Mouse (Mus musculus) limb, embryonic 14.5 days (tissue): ENCODE measurements around the gene Ovca2. TPM values are rescaled to one million over a fixed set of nuclear protein-coding genes. Genes with fewer than 3 reads are reported as not detected.
A peak's percentile ranks its signal among the peaks of the same experiment; 100 is the strongest.

ENCODE experiments used
- ATAC-seq: fragments of 200-750 bp; cut with Nextera tagmentation; 2 replicates; pipeline ENCODE4 v1.8.0; 2017; ENCODE audit warnings: low read depth, moderate number of reproducible peaks, moderate TSS enrichment; ENCODE audit not compliant: low FRiP score
- DNase-seq: peaks from one replicate; pipeline ENCODE4 v3.0.0-alpha.2; 2015; ENCODE audit warnings: low spot score
- H3K27ac ChIP-seq: fragments of 300-500 bp; sonication (generic); replicated peaks from 2 replicates; pipeline ENCODE4 v1.5.1; 2014; ENCODE audit warnings: low read depth, mild to moderate bottlenecking, low read length, moderate library complexity, mixed read lengths
- H3K27me3 ChIP-seq: fragments of 300-500 bp; sonication (generic); 2 replicates; pipeline ENCODE4 v1.6.1; 2014; ENCODE audit warnings: low read length, mixed read lengths; ENCODE audit not compliant: control insufficient read depth, insufficient read depth
- H3K36me3 ChIP-seq: fragments of 300-500 bp; sonication (generic); 2 replicates; pipeline ENCODE4 v1.6.1; 2014; ENCODE audit warnings: mild to moderate bottlenecking, low read length, moderate library complexity, mixed read lengths; ENCODE audit not compliant: control insufficient read depth, insufficient read depth
- H3K4me1 ChIP-seq: fragments of 300-500 bp; sonication (generic); 2 replicates; pipeline ENCODE4 v1.6.1; 2014; ENCODE audit warnings: antibody characterized with exemption, low read length, mixed read lengths; ENCODE audit not compliant: control insufficient read depth, insufficient read depth
- H3K4me2 ChIP-seq: fragments of 300-500 bp; sonication (generic); replicated peaks from 2 replicates; pipeline ENCODE4 v1.6.1; 2014; ENCODE audit warnings: low read depth, mild to moderate bottlenecking, low read length, moderate library complexity; ENCODE audit not compliant: severe bottlenecking
- H3K4me3 ChIP-seq: fragments of 300-500 bp; sonication (generic); replicated peaks from 2 replicates; pipeline ENCODE4 v1.5.1; 2014; ENCODE audit warnings: low read length
- H3K9ac ChIP-seq: fragments of 300-500 bp; sonication (generic); 2 replicates; pipeline ENCODE4 v1.6.1; 2014; ENCODE audit warnings: mild to moderate bottlenecking, low read depth, low read length, moderate library complexity; ENCODE audit not compliant: severe bottlenecking
- H3K9me3 ChIP-seq: fragments of 300-500 bp; sonication (generic); 2 replicates; pipeline ENCODE4 v1.6.1; 2016; ENCODE audit warnings: low read length; ENCODE audit not compliant: control insufficient read depth
- POLR2A ChIP-seq: fragments of 200-500 bp; IDR thresholded peaks from 2 replicates; pipeline ENCODE4 v1.8.0; 2012; ENCODE audit warnings: inconsistent platforms, mild to moderate bottlenecking, moderate library complexity, borderline replicate concordance; ENCODE audit not compliant: insufficient read depth, insufficient read length; ENCODE audit errors: extremely low read depth
- WGBS: fragments of 180-500 bp; shearing (Covaris S2); extraction: QIAGEN DNeasy Blood & Tissue Kit; methylation state at CpG from one replicate; pipeline ENCODE4 v1.1.7; 2014; 5-methylcytosine and 5-hydroxymethylcytosine counted together
- polyA plus RNA-seq, 2 experiments: library from polyadenylated mRNA; depleted of rRNA in 1 of 2; stranded (reverse) in 1 of 2; unstranded in 1 of 2; fragments of >200 nt; fragmentation: Nextera tagmentation in 1 of 2; extraction: Ambion mirVana in 1 of 2; gene quantifications; 2 replicates each; pipeline versions ENCODE4 v1.2.1 to v1.2.3; 2012 to 2014

The Ovca2 gene
- polyA plus RNA-seq, 2 experiments = 22.5 to 30.3 TPM

- DNase-seq (no peak), ATAC-seq (no peak)
- Histone ChIP-seq H3K4me1 (peaks cover 21% of the 10 kb centered on the region), H3K9me3 (no peaks in the 10 kb centered on the region), H3K9ac (peak within 1 kb of the TSS; percentile 70), H3K36me3 (no peaks in the 10 kb centered on the region), H3K4me3 (peak within 1 kb of the TSS; percentile 91), H3K4me2 (peak within 1 kb of the TSS; percentile 84), H3K27ac (no peak within 1 kb of the TSS), H3K27me3 (peaks cover 40% of the 10 kb centered on the region)
- WGBS = 50% methylated on average over 5 of the region's 5 CpGs
- no peak for TF ChIP-seq POLR2A
Measured at GRCm38 (mm10) chr11:75190905-75191441, 12.3 kb upstream of the Ovca2 start, which contains the start of gene Dph1. Gene Dph1 (minus strand): TSS chr11:75191241.

- Histone ChIP-seq H3K4me1 (peaks cover 21% of the 10 kb centered on the region), H3K36me3 (0 out of 2 replicates have a peak, but pooled peaks cover 4% of the 10 kb centered on the region), H3K9me3 (no peaks in the 10 kb centered on the region), H3K27me3 (peaks cover 33% of the 10 kb centered on the region), H3K4me2 (peak overlapping the region; percentile 84), H3K4me3 (peak overlapping the region; percentile 91), H3K9ac (peak overlapping the region; percentile 70), H3K27ac (no peak overlapping the region)
- DNase-seq = peak; percentile 89
- peak; percentile 68; the same call in 1 of the 2 replicates for TF ChIP-seq POLR2A
- ATAC-seq = peak; percentile 80
- under 1% methylated on average over 24 of the region's 24 CpGs for WGBS
Measured at GRCm38 (mm10) chr11:75190371-75190724, 11.7 kb upstream of the Ovca2 start.

- H3K27ac ChIP-seq = no peak overlapping the region
- H3K36me3 ChIP-seq = 0 out of 2 replicates have a peak, but pooled peaks cover 4% of the 10 kb centered on the region
- ATAC-seq (0 out of 2 replicates have a peak, but pooled peaks have one; percentile 1), DNase-seq (no peak)
- H3K4me2 ChIP-seq = peak overlapping the region; percentile 84
- H3K4me3 ChIP-seq = peak overlapping the region; percentile 91
- H3K4me1 ChIP-seq = peaks cover 16% of the 10 kb centered on the region
- 0% methylated on average over 22 of the region's 22 CpGs for WGBS
- H3K9me3 ChIP-seq = no peaks in the 10 kb centered on the region
- H3K27me3 ChIP-seq = peaks cover 28% of the 10 kb centered on the region
- no peak for TF ChIP-seq POLR2A
- peak overlapping the region; percentile 70 for H3K9ac ChIP-seq
Measured at GRCm38 (mm10) chr11:75189713-75190370, 11.2 kb upstream of the Ovca2 start.

- Histone ChIP-seq H3K36me3 (peaks cover 46% of the 10 kb centered on the region), H3K4me3 (no peak overlapping the region), H3K4me2 (no peak overlapping the region), H3K9me3 (no peaks in the 10 kb centered on the region), H3K27me3 (no peaks in the 10 kb centered on the region), H3K9ac (no peak overlapping the region), H3K27ac (no peak overlapping the region), H3K4me1 (peaks cover 6% of the 10 kb centered on the region; the same call in 1 of the 2 replicates)
- TF ChIP-seq POLR2A = no peak
- 88% methylated on average over 1 of the region's 2 CpGs for WGBS
- DNase-seq (no peak), ATAC-seq (no peak)
Measured at GRCm38 (mm10) chr11:75184986-75185385, 6.4 kb upstream of the Ovca2 start.

- peaks cover 46% of the 10 kb centered on the region for H3K36me3 ChIP-seq
- peaks cover 5% of the 10 kb centered on the region; the same call in 1 of the 2 replicates for H3K4me1 ChIP-seq
- H3K4me2 ChIP-seq = no peak overlapping the region
- H3K9ac ChIP-seq = no peak overlapping the region
- TF ChIP-seq POLR2A = no peak
- no peaks in the 10 kb centered on the region for H3K9me3 ChIP-seq
- no peaks in the 10 kb centered on the region for H3K27me3 ChIP-seq
- no peak for ATAC-seq
- H3K4me3 ChIP-seq = no peak overlapping the region
- no peak for DNase-seq
- H3K27ac ChIP-seq = no peak overlapping the region
- WGBS = 88% methylated on average over 5 of the region's 5 CpGs
Measured at GRCm38 (mm10) chr11:75184573-75184972, 5.9 kb upstream of the Ovca2 start.
